Mouse (Mus musculus) gastrocnemius, postnatal 25 days (tissue): ENCODE measurements around the gene Rab5b. TPM values are rescaled to one million over a fixed set of nuclear protein-coding genes. Genes with fewer than 3 reads are reported as not detected.
A peak's percentile ranks its signal among the peaks of the same experiment; 100 is the strongest.

Experiments used
- DNase-seq: peaks from one replicate; pipeline ENCODE4 v3.0.0; 2022
- total RNA-seq, 2 experiments: library from RNA; stranded (reverse); gene quantifications; 1 replicate in 1 of 2; 2 replicates in 1 of 2; pipeline ENCODE4 v1.2.3; 2021

The Rab5b gene
- total RNA-seq, 2 experiments from 2014 or later = 78.9 to 80.0 TPM

GRCm38 (mm10) chr10:128699611-128700010 lies 3.5 kb upstream of the Rab5b start:
- DNase-seq = no peak

- DNase-seq = no peak
These were observed 2.9 kb upstream of the Rab5b start for GRCm38 (mm10) chr10:128699006-128699405.

GRCm38 (mm10) chr10:128697072-128697725 lies 1.1 kb upstream of the Rab5b start:
- no peak for DNase-seq

- no peak for DNase-seq
These were observed 563 bp downstream of the Rab5b start for GRCm38 (mm10) chr10:128695411-128695991.

- no peak for DNase-seq
These were observed 21.5 kb downstream of the Rab5b start for GRCm38 (mm10) chr10:128674469-128675008.

GRCm38 (mm10) chr10:128673763-128674468 lies 22.1 kb downstream of the Rab5b start, which contains the start of gene Suox:
Gene Suox, minus strand, starts transcription at chr10:128674073.
- DNase-seq = peak; percentile 88

- DNase-seq = no peak
These were observed 24.9 kb downstream of the Rab5b start for GRCm38 (mm10) chr10:128671148-128671547.

GRCm38 (mm10) chr10:128668790-128669672 lies 27.0 kb downstream of the Rab5b start:
- no peak for DNase-seq

- no peak for DNase-seq
These were observed 30.3 kb downstream of the Rab5b start for GRCm38 (mm10) chr10:128665806-128666205.

GRCm38 (mm10) chr10:128665307-128665706 lies 30.8 kb downstream of the Rab5b start:
- no peak for DNase-seq

- DNase-seq = no peak
These were observed 31.3 kb downstream of the Rab5b start for GRCm38 (mm10) chr10:128664808-128665207.

- no peak for DNase-seq
These were observed 32.4 kb downstream of the Rab5b start for GRCm38 (mm10) chr10:128663441-128664220.

- no peak for DNase-seq
These were observed 33.6 kb downstream of the Rab5b start for GRCm38 (mm10) chr10:128662465-128662864.

GRCm38 (mm10) chr10:128659490-128659889 lies 36.6 kb downstream of the Rab5b start:
- DNase-seq = no peak

- DNase-seq = no peak
These were observed 38.2 kb downstream of the Rab5b start for GRCm38 (mm10) chr10:128657844-128658243.

- no peak for DNase-seq
These were observed 39.3 kb downstream of the Rab5b start for GRCm38 (mm10) chr10:128656731-128657130.

GRCm38 (mm10) chr10:128655254-128655653 lies 40.8 kb downstream of the Rab5b start:
- DNase-seq = no peak

GRCm38 (mm10) chr10:128653866-128654265 lies 42.2 kb downstream of the Rab5b start:
- no peak for DNase-seq

- no peak for DNase-seq
These were observed 49.6 kb downstream of the Rab5b start for GRCm38 (mm10) chr10:128646139-128647089.
